Mouse (Mus musculus): ENCODE data around the gene Olfr543.

GRCm38 (mm10) chr7:102467566-102467965 lies 13.9 kb downstream of the Olfr543 start:
- TF ChIP-seq EP300 (IDR thresholded peaks at IDR 0.05) (no peak), CTCF (IDR thresholded peaks at IDR 0.05) (no peak)
